20 mouse cellular contexts compared by ENCODE assay signal in the genomic region with DNA sequence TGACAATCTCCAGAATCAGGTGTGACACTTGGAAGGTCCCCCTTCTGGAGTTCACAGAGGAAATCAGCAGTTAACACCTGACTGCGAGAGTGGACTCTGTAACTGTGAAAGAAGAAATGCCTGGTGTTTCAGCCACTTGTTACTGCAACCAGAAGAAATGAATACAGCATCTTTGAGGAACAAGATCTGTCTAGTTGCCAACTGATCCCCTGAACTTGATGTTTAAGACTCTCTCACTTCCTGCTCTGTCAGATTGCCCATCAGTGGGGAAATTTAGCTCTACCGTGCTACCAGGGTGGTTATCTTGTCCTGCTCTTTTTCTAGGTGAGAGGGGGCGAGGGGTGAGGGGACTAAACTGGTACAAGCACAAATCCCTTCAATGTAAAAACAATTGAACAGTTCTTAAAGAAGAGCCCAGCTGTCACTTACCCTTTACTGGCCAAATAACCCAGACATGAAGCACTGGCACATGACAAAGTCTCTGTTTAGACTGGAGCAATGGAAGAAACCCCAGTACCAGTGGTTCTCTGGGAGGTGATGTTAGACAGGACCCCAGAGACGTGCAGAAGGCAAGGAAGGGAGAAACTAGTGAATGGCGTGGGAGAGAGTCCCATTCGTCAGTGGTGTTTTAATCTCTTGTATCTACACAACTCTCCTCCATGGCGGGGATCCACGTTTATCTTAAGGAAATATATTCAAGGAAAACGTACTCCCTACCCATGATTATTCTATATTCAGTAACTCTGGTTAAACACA.
DNase-seq lines count a peak whose midpoint lies in the region; ATAC-seq and TF ChIP-seq lines count a peak whose summit lies in the region.
"Had no signal": no experiment of that assay in that cellular context is flagged by ENCODE, and none has a peak within 500 bp of the region (broad histone marks: within the 10 kb centered on the region; RNA-seq: fewer than 3 reads in every experiment).

No protein-coding gene starts in this region.

- H3K4me2 ChIP-seq in forebrain, embryonic 15.5 days (replicated peaks) = no peak overlapping the region
- no peak overlapping the region for H3K4me2 ChIP-seq in hindbrain, embryonic 14.5 days (replicated peaks)
- H3K4me2 ChIP-seq: forebrain, embryonic 12.5 days; kidney, embryonic 15.5 days; liver, embryonic 13.5 days; lung, embryonic 14.5 days had no signal

- no peak overlapping the region for H3K9ac ChIP-seq in forebrain, embryonic 15.5 days (replicated peaks)
- no peak overlapping the region for H3K9ac ChIP-seq in hindbrain, embryonic 14.5 days
- H3K9ac ChIP-seq: forebrain, embryonic 12.5 days; kidney, embryonic 15.5 days; liver, embryonic 13.5 days; lung, embryonic 14.5 days had no signal

- WGBS in spleen, adult 2 months = 59% methylated on average over 9 of the region's 9 CpGs
- WGBS in forebrain, embryonic 15.5 days = 84% methylated on average over 9 of the region's 9 CpGs
- WGBS in hindbrain, embryonic 14.5 days = 87% methylated on average over 9 of the region's 9 CpGs

- H3K4me3 ChIP-seq in spleen, adult 2 months (ENCODE audit: extremely low read depth, insufficient read depth, insufficient read length) = no peak overlapping the region
- no peak overlapping the region for H3K4me3 ChIP-seq in forebrain, embryonic 15.5 days
- H3K4me3 ChIP-seq in hindbrain, embryonic 14.5 days (replicated peaks; ENCODE audit: low read length) = no peak overlapping the region
- H3K4me3 ChIP-seq: embryonic facial prominence, embryonic 10.5 days; forebrain, embryonic 12.5 days; hindbrain, embryonic 10.5 days; kidney, embryonic 15.5 days; liver, embryonic 13.5 days had no signal

- TF ChIP-seq POLR2A in spleen, adult 2 months (IDR thresholded peaks at IDR 0.05; ENCODE audit: low read depth, low read length) = no peak

- no peaks in the 10 kb centered on the region for H3K27me3 ChIP-seq in spleen, adult 2 months (ENCODE audit: control insufficient read depth, insufficient read depth, low read length)
- no peaks in the 10 kb centered on the region for H3K27me3 ChIP-seq in forebrain, embryonic 15.5 days
- H3K27me3 ChIP-seq in hindbrain, embryonic 14.5 days (ENCODE audit: control insufficient read depth, insufficient read depth, low read length) = no peaks in the 10 kb centered on the region
- H3K27me3 ChIP-seq: forebrain, embryonic 12.5 days; kidney, embryonic 15.5 days; liver, embryonic 13.5 days had no signal

- no peaks in the 10 kb centered on the region for H3K9me3 ChIP-seq in forebrain, embryonic 15.5 days
- H3K9me3 ChIP-seq in hindbrain, embryonic 14.5 days (ENCODE audit: control insufficient read depth, low read length) = no peaks in the 10 kb centered on the region
- H3K9me3 ChIP-seq: embryonic facial prominence, embryonic 10.5 days; forebrain, embryonic 12.5 days; hindbrain, embryonic 10.5 days; kidney, embryonic 15.5 days; liver, embryonic 13.5 days had no signal

- ATAC-seq in frontal cortex, adult (ENCODE audit: low TSS enrichment) = peak; percentile 44; the same call in 1 of the 2 replicates
- ATAC-seq in megakaryocyte progenitor cell, adult 5-6 weeks (replicated peaks; ENCODE audit: poor library complexity) = 0 out of 2 replicates have a peak, but pooled peaks have one; percentile 18
- ATAC-seq in CD4-positive, CD25-positive, alpha-beta regulatory T cell, adult 4 months = no peak
- ATAC-seq in forebrain, embryonic 15.5 days (replicated peaks) = no peak
- ATAC-seq in hindbrain, embryonic 14.5 days (ENCODE audit: low FRiP score) = no peak
- ATAC-seq: midbrain, embryonic 16.5 days had no signal

- peak overlapping the region; percentile 68 for H3K27ac ChIP-seq in spleen, adult 2 months (ENCODE audit: insufficient read depth, low read length)
- no peak overlapping the region for H3K27ac ChIP-seq in forebrain, embryonic 15.5 days (replicated peaks)
- H3K27ac ChIP-seq in hindbrain, embryonic 14.5 days = no peak overlapping the region
- H3K27ac ChIP-seq: embryonic facial prominence, embryonic 10.5 days; forebrain, embryonic 12.5 days; hindbrain, embryonic 10.5 days; kidney, embryonic 15.5 days; liver, embryonic 13.5 days had no signal

- H3K4me1 ChIP-seq in spleen, adult 2 months (ENCODE audit: control insufficient read depth, insufficient read depth, insufficient read length) = peaks cover 25% of the 10 kb centered on the region; the same call in 1 of the 2 replicates
- no peaks in the 10 kb centered on the region for H3K4me1 ChIP-seq in forebrain, embryonic 15.5 days
- H3K4me1 ChIP-seq in hindbrain, embryonic 14.5 days (replicated peaks; ENCODE audit: control insufficient read depth, insufficient read depth, low read length) = no peaks in the 10 kb centered on the region
- H3K4me1 ChIP-seq: embryonic facial prominence, embryonic 10.5 days; forebrain, embryonic 12.5 days; hindbrain, embryonic 10.5 days; kidney, embryonic 15.5 days; liver, embryonic 13.5 days had no signal

- no peak for TF ChIP-seq CTCF in spleen, adult 2 months (IDR thresholded peaks at IDR 0.05; ENCODE audit: extremely low read depth, insufficient read depth, insufficient read length, insufficient replicate concordance)

- DNase-seq in frontal cortex, postnatal 10 days (ENCODE audit: low spot score in 2 of 2) = no peak
- no peak for DNase-seq in spleen, adult 2 months (ENCODE audit: low read depth in 1 of 2, low spot score in 2 of 2)
- DNase-seq in spleen, postnatal 14 days (ENCODE audit: low spot score in 2 of 2) = no peak
- no peak for DNase-seq in hindbrain, embryonic 14.5 days (ENCODE audit: low spot score)
- DNase-seq: adrenal gland, postnatal 36 days; cerebellum, adult 8-10 months; gastrocnemius, postnatal 14 days; kidney, postnatal 4 days; liver, embryonic 13.5 days; thymus, postnatal 14 days had no signal

- no peaks in the 10 kb centered on the region for H3K36me3 ChIP-seq in spleen, adult 2 months (ENCODE audit: control insufficient read depth, insufficient read depth, low read length)
- no peaks in the 10 kb centered on the region for H3K36me3 ChIP-seq in forebrain, embryonic 15.5 days
- H3K36me3 ChIP-seq in hindbrain, embryonic 14.5 days (replicated peaks; ENCODE audit: control insufficient read depth, insufficient read depth) = no peaks in the 10 kb centered on the region
- H3K36me3 ChIP-seq: embryonic facial prominence, embryonic 10.5 days; forebrain, embryonic 12.5 days; hindbrain, embryonic 10.5 days; kidney, embryonic 15.5 days; liver, embryonic 13.5 days had no signal

Comparison
In these comparisons a context has a peak if more than half of its experiments do, and no peak if none do; other contexts are left out.
1. ATAC-seq: peak in frontal cortex, adult (single experiment) and megakaryocyte progenitor cell, adult 5-6 weeks (single experiment); none in CD4-positive, CD25-positive, alpha-beta regulatory T cell, adult 4 months (single experiment), forebrain, embryonic 15.5 days (single experiment) and hindbrain, embryonic 14.5 days (single experiment).